Mouse (Mus musculus) ES-E14 (cell line): ENCODE results near the gene Btbd1.

ENCODE experiments used
- CHD2 ChIP-seq: IDR thresholded peaks from 2 replicates; pipeline ENCODE4 v1.6.1; 2014; ENCODE audit warnings: mild to moderate bottlenecking, low read depth, low read length, inconsistent platforms
- HCFC1 ChIP-seq: IDR thresholded peaks from 2 replicates; pipeline ENCODE4 v1.6.1; 2012; ENCODE audit warnings: low read length, inconsistent platforms, borderline replicate concordance; ENCODE audit not compliant: insufficient read depth
- MAFK ChIP-seq: IDR thresholded peaks from 2 replicates; pipeline ENCODE4 v1.6.1; 2014; ENCODE audit warnings: mild to moderate bottlenecking, low read depth, low read length, inconsistent platforms; ENCODE audit not compliant: insufficient read depth
- ZC3H11A ChIP-seq: IDR thresholded peaks from 2 replicates; pipeline ENCODE4 v1.6.1; 2012; ENCODE audit warnings: low read depth, mild to moderate bottlenecking, inconsistent platforms, low read length, borderline replicate concordance
- ZNF384 ChIP-seq: IDR thresholded peaks from 2 replicates; pipeline ENCODE4 v1.6.1; 2012; ENCODE audit warnings: low read depth, low read length, inconsistent platforms

DNA sequence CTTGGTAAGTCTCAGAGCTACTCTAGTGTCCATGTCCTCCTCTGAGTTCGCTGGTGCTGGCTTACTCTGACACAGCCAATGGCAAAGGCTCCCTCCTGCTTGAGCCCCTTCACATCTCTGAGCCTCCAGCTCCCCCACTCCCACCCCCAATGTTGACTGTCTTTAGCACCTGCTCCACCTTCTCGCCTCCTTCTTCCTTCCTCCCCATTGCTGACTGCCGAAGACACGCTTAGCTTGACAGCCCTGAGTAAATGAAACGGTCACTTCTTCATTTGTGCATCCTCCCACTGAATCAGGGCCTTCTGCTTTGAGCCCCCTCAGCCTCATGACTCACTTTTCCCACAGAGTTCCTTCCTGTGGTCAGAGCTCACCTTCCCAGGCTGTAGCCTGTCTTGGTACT lies 31.8 kb upstream of the Btbd1 start:
- TF ChIP-seq ZC3H11A (no peak), CHD2 (no peak), ZNF384 (no peak), MAFK (no peak), HCFC1 (no peak)
